Mouse (Mus musculus) bone marrow macrophage, adult 2 months (primary cell): ENCODE measurements around the gene Hdac11.

Experiments used
- CTCF ChIP-seq: IDR thresholded peaks from 2 replicates; pipeline ENCODE4 v1.5.1; 2012; ENCODE audit warnings: low read depth, mild to moderate bottlenecking, low read length, moderate library complexity
- POLR2A ChIP-seq: IDR thresholded peaks from 2 replicates; pipeline ENCODE4 v1.6.1; 2012; ENCODE audit warnings: mild to moderate bottlenecking, low read depth, low read length, borderline replicate concordance

DNA sequence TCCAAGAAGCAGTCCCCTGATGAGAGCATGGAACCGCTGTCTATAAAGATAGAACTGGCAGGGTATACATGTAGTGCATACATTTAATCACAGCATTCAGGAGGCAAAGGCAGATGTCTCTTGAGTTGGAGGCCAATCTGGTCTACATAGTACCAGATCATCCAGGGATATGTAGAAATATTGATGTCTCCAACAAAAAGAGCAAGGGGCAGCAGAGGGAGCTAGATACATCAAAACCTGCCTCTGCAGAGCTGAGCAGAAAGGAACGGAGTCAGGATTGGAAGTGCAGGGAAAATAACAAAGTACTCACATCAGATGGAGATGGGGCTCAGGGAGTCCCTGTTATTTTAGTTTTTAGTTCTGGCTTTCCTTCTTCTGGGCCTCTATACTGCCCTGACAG is 8.1 kb downstream of the Hdac11 start:
- no peak for TF ChIP-seq CTCF
- TF ChIP-seq POLR2A: no peak
